Mouse (Mus musculus) heart, adult 2 months (tissue): ENCODE measurements around the gene Gata2.

ENCODE experiments used
- EP300 ChIP-seq: fragments of 200-500 bp; IDR thresholded peaks from 2 replicates; pipeline ENCODE4 v1.6.1; 2011; ENCODE audit warnings: low read depth, low read length, control low read depth; ENCODE audit not compliant: insufficient read depth
- POLR2A ChIP-seq: fragments of 200-500 bp; IDR thresholded peaks from 2 replicates; pipeline ENCODE4 v1.6.1; 2011; ENCODE audit warnings: mild to moderate bottlenecking, low read depth, low read length, control low read depth; ENCODE audit not compliant: insufficient read depth

DNA sequence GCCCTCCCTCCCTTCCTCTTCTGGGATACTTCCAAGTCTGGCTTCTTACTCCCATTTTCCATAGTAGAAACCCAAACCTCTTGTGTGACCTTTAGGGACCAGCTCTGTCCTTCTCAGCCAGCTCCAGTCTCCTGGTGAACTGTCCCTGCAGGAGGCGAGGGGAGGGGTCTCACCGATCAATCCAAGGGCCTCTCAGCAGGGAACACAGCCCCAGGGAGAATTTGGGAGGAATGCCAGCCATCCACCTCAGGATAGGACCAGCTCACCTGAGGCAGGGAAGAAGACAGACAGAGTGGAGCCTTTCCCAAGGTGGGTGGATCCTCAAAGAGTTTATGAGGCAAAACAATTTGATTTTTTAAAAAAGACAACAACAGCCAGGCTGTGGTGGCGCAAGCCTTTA lies 16.5 kb downstream of the Gata2 start:
- TF ChIP-seq POLR2A (no peak), EP300 (no peak)
